Mouse (Mus musculus): ENCODE measurements around the gene Hoxa9.

GRCm38 (mm10) chr6:52183311-52184080 lies 47.4 kb downstream of the Hoxa9 start:
- TF ChIP-seq CTCF (IDR thresholded peaks at IDR 0.05; ENCODE audit: low read depth), result no peak
- no peak for TF ChIP-seq EP300 (IDR thresholded peaks at IDR 0.05; ENCODE audit: low read depth)
